Mouse (Mus musculus): ENCODE data around the gene Slc35g2. TPM values are rescaled to one million over a fixed set of nuclear protein-coding genes. Genes with fewer than 3 reads are reported as not detected.
A peak's percentile ranks its signal among the peaks of the same experiment; 100 is the strongest.

Slc35g2 gene
- total RNA-seq (2021), result 10 to 100 TPM; 11.2 to 12.0 TPM
- long read RNA-seq, experiment 1, transcript Slc35g2-201 (2 exons, 1,590 nt), result major isoform, 11 of 13 reads
- long read RNA-seq, experiment 1, partial matches to known transcripts, result 0 of 13 reads
- long read RNA-seq, experiment 1, other reads (novel, unspliced or antisense), result 2 of 13 reads
- long read RNA-seq, experiment 2, transcript Slc35g2-201 (2 exons, 1,590 nt), result major isoform, 10 of 12 reads
- long read RNA-seq, experiment 2, partial matches to known transcripts, result 0 of 12 reads
- long read RNA-seq, experiment 2, other reads (novel, unspliced or antisense), result 2 of 12 reads

DNA sequence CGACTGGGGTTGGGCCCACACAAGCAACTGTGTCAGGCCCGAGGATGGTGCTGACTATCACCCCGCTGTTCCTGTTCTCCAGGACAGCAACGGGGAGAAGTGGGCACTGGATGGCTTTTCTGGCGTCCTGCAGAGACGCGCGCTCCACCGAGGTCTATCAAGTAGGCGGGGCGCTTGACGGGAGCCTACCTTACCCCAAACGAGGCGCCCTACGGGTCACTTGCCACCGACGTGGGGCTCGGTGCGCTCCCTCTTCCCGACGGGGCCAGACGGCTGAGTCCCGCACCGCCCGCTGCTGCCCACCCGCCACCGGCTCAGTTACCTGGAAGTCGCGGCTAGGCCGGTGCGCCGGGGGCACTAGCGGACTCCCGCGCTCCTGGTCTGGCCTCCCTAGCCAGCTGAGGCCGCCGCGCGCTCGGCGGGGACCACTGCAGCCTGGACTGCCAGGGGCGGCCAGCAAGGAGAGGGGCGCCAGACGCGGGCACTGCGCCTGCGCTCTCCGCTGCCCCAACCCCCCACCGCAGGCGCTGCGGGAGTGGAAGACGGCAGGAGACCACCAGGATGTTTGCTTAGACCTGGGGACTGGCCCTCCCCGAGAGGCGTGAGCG, at the start of gene Slc35g2:
Slc35g2 (minus strand) TSS at position 465 of the 608 bp plus-strand sequence.
- peak; percentile 20 to 42 for DNase-seq (ENCODE audit: low spot score in 2 of 2)

GRCm38 (mm10) chr9:100616947-100617346, 46.1 kb upstream of the Slc35g2 start:
- DNase-seq (ENCODE audit: low spot score in 2 of 2), result peak in 1 of 2 experiments; percentile 19

GRCm38 (mm10) chr9:100613501-100614071, 42.7 kb upstream of the Slc35g2 start:
- no peak for DNase-seq (ENCODE audit: low spot score in 2 of 2)

DNA sequence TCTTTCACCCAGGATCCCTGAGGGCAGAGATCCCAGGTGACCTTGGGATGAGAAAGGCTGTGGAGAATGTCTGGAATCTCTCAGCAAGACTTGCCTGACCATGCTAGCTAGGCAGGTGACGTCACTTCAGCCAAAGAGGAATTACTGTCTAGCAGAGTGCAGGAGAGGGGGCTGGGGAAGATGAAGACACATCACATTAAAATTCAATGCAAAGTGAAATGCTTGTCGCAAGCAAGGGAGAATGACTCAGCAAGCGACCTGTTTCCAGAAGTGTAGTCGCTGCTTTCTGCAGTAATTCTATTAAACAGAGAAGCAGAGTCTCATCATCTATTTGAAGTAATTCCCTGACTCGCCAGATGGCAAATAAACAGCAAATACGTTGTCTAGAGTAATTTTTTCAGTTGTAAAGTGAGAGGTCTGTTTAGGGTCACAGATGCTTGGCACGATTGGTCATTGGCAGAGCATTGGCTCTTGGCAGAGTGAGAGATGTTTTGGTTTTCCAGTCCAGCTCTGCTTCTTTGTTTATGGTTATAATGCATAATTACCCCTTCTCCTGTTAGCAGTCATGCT, 35.2 kb upstream of the Slc35g2 start:
- DNase-seq (ENCODE audit: low spot score in 2 of 2), result peak in 1 of 2 experiments; percentile 18

DNA sequence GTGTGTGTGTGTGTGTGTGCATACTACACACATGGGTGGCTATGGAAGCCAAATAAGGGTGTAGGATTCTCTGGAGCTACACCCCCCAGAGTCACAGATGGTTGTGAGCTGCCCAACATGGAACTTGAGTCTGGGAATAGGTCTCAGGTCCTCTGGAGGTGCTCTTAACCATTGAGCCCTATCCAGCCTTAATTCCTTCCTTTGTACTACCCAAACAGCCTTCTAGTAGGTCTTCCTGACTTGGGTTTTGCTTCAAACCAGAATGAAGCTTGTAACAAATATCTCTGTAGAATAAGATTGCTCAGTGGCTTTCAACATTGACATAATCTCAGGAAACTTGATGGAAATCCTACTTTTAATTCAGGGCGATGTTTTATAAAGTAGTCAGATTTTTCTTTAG, 34.6 kb upstream of the Slc35g2 start:
- DNase-seq (ENCODE audit: low spot score in 2 of 2), result no peak

GRCm38 (mm10) chr9:100603156-100603555, 32.3 kb upstream of the Slc35g2 start:
- DNase-seq (ENCODE audit: low spot score in 2 of 2), result no peak

GRCm38 (mm10) chr9:100602130-100602529, 31.2 kb upstream of the Slc35g2 start:
- DNase-seq (ENCODE audit: low spot score in 2 of 2), result no peak

DNA sequence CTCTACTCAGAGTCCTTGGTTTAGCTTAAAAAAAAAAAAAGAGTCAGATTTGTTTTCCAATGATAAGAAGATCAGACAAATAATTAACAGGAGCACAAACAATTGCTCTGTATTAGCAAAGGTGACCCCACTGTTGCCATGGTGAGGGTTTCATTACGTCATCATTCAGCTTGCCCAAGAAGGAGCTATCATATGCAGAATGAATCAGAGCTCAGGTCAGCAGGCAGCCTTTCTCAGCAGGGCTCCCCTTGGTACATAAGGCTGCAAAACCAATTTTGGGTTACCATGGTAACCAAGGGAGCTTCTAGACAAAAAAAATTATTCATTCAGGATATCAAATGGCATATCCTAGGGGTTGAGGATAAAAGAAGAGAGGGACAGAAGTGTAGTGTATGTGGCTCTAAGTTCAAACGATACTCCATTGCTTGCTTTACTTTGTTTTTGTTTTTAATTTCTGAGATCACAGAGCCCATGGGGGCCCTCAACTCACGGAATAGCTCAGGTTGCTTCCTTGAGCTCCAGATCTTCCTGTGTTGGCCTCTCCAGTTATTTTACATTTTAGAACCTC, 29.0 kb upstream of the Slc35g2 start:
- DNase-seq (ENCODE audit: low spot score in 2 of 2), result no peak

- DNase-seq (ENCODE audit: low spot score in 2 of 2), result no peak
Measured at GRCm38 (mm10) chr9:100597546-100597945, 26.7 kb upstream of the Slc35g2 start, which contains the start of gene Stag1. Gene Stag1, plus strand, starts transcription at chr9:100597798.

GRCm38 (mm10) chr9:100596317-100596716, 25.4 kb upstream of the Slc35g2 start:
- DNase-seq (ENCODE audit: low spot score in 2 of 2), result no peak

DNA sequence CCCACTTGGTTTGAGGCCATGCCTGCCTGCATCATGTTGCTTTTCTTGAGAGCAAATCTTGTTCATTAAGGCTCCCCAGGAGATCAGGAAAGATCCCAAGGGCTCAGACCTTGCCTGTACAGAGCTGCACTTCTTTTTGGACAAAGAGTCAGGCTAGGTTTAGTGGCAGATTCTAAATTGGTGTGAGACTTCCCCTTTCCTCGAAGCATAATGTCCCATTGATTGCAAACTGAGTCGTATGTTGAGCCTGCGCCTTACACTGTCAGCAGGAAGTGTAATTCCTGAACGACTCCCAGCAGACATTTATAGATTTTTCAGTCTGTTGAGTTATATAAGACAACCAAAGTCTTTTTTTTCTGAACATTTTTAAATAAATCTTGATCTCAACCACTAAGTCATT, 19.6 kb upstream of the Slc35g2 start:
- no peak for DNase-seq (ENCODE audit: low spot score in 2 of 2)

GRCm38 (mm10) chr9:100584031-100584430, 13.1 kb upstream of the Slc35g2 start:
- DNase-seq (ENCODE audit: low spot score in 2 of 2), result no peak

- no peak for DNase-seq (ENCODE audit: low spot score in 2 of 2)
Measured at GRCm38 (mm10) chr9:100582883-100583575, 12.1 kb upstream of the Slc35g2 start.

GRCm38 (mm10) chr9:100581543-100582492, 10.9 kb upstream of the Slc35g2 start:
- no peak for DNase-seq (ENCODE audit: low spot score in 2 of 2)

DNA sequence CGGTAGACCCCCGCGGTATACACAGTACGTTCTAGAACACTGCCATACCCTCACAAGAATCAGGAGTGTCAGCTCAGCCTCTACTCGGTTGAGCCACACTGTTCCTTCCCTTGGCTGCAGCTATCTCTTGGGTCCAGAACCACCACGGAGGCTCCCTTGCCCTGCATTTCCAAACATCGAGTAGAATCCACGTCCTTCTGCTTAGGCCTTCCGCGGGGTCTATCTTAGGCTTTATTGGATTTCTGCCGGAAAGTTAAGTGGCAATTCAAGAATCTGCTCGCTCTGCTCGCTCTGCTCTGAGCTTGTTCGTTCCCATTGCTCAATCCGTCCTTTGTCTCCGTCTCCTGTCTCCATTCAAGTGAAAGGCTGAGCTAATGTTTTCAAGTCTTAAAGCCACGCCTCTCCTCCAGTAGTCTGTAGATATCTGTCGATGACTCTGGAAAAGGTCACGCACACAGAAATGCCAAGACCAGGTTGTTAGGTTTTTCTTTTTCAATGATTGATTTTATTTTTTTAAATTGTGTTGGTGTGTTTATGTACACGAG, 9.4 kb upstream of the Slc35g2 start:
- no peak for DNase-seq (ENCODE audit: low spot score in 2 of 2)

- DNase-seq (ENCODE audit: low spot score in 2 of 2), result no peak
Measured at GRCm38 (mm10) chr9:100573942-100574341, 3.1 kb upstream of the Slc35g2 start.

DNA sequence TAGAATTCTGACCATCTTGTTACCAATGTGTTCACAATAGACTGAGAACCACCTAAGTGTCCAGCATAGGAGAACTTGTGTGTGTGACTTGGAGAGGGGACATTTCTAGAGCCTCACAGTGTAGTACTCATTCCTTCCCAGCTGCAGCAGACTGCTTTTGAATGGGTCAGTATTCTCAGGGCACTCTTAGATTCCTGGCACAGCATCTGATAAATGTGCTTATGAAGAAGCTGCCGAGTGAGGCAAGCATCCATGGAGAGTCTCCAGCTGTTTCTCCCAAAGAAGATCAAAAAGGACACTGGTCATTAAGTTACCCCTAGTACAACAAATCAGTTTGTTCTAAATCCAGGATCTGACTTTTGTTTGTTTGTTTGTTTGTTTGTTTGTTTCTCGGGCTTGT, 2.4 kb upstream of the Slc35g2 start:
- DNase-seq (ENCODE audit: low spot score in 2 of 2), result peak in 1 of 2 experiments; percentile 25

- no peak for DNase-seq (ENCODE audit: low spot score in 2 of 2)
Measured at GRCm38 (mm10) chr9:100571511-100571910, 621 bp upstream of the Slc35g2 start.

- peak; percentile 17 to 25 for DNase-seq (ENCODE audit: low spot score in 2 of 2)
Measured at GRCm38 (mm10) chr9:100569798-100570625, 878 bp downstream of the Slc35g2 start.
